Mouse (Mus musculus) kidney, adult 11 months (tissue): ENCODE measurements at regions not wholly inside any gene's neighbourhood (a gene's known extent, or its start where the extent isn't known, plus 50 kb on each side); places are given as distances from the start of the nearest gene placed in this dataset.
A peak's percentile ranks its signal among the peaks of the same experiment; 100 is the strongest.

Experiments
- DNase-seq: peaks from one replicate; pipeline ENCODE4 v3.0.0; 2022

DNA sequence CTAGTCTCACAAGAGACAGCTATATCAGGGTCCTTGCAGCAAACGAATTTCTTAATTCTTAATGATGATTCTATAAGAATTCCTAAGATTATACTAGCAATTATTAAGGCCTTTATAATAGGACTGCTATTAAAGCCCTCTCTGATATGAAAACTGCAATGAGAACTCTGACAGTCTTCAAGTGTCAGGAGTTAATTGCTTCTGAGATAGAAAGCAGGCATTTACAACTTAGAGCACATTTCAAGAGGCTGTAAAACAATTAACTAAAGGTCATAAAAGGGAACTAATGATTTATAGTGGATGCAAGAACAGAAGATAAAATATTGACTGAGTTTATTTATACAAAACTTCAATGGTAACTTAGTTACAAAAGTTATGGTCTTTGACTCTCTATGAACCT, 84.9 kb upstream of the Phlpp1 start:
- DNase-seq, result no peak

DNA sequence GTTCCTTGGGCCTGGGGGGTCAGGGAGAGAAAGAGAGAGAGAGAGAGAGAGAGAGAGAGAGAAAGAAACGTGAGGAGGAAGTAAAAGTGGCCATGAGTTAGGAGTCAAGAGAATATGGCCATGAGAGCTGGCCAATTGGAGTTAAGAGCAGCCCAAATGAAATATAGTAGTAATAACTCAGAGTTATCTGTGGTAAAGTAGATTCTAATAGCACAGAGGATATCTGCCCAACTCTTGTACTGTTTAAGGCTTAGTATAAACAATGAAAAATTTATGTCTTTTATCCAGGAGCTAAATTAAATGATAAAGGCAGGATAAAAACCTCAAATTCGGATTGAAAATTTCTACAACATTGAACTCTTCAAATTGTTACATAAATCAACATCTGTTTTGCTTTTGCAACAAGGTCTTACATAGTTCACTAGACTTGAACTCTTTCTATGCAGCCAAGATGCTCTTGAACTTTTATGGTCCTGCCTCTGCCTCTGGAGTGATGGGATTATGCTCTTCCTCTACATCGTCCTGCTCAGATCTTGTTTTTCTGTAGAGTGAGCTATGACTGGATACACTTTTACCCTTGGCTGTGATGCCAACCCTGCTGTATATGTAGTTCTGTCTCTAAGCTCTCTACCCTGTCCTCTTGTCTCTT, 78.5 kb upstream of the Phlpp1 start:
- DNase-seq, result no peak

DNA sequence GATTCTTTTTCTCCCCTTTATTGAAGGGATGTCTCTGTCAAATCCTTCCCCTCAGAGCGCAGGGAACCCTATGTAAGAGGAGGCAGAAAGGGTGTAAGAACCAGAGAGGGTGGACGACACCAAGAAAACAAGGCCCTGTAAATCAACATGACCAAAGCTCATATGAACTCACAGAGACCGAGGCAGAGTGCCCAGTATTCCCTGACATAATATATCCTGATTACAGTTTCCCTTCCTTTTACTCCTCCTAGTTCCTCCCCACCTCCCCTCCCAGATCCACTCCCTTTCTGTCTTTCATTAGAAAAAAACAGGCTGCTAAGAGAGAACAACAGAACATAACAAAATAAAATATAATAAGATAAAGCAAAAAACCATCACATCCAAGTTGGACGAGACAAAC, 77.7 kb upstream of the Phlpp1 start:
- no peak for DNase-seq

DNA sequence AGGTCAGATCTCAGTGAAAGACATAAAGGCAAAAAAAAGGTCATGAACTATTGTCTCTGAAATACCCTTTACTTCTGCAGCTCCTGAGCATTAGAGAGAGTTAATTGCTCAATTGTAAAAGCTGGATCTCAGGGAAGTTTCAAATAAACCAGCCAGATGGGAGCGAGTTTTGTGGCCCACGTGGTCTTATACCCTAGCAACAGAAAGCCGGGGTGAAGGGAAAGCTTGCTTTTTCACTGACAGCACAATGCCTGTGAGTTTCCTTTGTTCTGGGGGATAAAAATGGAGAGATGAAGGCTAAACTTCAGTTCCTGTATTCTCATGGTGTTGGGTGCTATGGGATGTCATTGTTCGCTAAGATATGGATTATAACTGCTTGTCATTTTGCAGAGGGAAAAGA, 75.2 kb upstream of the Phlpp1 start:
- no peak for DNase-seq

DNA sequence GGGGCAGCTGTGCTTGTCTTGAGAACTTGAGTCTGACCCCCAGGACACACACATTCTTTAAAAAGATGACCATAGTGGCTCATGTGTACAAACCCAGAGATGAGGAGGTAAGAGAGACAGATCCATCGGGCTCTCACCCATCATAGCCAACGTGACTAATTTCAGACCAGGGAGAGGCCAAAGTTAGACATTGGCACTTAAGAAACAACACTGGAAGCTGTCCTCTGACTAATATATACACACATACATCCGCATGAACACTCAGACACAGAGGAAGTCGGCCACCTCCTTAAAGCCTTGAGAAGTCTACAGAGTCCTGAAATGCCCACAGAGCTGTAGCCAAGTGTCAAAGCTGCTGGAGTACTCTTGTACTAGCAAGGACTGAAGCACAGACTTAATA, 74.4 kb upstream of the Phlpp1 start:
- no peak for DNase-seq

DNA sequence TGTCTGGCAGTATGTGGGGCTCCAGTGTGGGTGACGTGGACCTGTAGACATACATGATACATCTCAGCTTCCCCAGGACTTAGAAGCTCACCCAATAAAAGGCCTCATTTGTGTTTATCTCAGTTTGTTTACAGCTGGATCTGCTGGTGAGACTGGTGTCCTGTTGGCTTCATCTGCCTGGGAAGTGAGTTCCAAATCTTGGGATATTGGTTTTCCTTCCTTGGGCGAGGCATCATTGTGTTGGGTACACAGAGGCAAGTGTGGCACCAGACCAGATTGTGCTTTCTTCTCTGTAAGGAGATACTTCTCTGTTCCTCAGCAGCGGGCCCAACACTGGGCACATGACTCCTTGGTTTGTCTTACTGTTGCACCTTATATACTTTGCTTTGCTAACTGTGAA, 70.9 kb upstream of the Phlpp1 start:
- no peak for DNase-seq

DNA sequence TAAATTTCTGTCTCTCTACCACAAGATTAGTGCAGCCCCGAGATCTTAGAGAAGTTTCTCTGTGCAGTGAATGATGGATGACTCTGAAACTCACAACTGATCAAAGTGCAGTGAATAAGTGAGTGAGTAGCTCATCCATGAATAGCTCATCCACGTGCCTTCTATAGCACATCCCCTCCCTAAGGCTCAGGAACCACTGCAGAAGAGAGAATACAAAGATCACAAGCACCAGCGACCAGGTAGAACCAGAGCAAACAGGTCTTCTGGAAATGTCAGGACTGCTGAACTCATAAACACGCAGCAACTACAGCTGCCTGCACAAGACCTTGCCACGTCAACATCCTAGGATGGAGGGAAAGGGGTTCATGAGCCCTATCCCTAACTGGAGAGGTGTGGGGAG, 69.0 kb upstream of the Phlpp1 start:
- DNase-seq, result peak; percentile 5

DNA sequence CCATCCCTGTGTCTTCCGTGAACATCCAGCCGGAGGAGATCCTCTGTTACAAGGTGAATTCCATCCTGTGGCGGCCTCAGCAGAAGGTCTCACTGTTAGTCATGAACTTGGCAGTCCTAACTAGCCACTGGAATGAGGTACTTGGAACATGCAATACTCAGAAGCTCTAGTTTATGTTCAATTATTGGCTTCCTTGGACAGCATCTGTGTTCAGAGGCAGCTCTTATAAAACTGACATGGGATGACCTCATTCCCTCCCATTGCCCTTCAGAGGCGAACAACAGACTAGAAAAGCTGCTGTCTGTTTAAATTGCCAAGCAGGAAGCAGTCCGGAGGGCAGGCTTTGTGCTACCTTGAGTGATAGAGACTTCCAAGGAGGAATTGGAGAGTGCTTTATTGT, 62.5 kb upstream of the Phlpp1 start:
- DNase-seq, result no peak
